In the genomic region with DNA sequence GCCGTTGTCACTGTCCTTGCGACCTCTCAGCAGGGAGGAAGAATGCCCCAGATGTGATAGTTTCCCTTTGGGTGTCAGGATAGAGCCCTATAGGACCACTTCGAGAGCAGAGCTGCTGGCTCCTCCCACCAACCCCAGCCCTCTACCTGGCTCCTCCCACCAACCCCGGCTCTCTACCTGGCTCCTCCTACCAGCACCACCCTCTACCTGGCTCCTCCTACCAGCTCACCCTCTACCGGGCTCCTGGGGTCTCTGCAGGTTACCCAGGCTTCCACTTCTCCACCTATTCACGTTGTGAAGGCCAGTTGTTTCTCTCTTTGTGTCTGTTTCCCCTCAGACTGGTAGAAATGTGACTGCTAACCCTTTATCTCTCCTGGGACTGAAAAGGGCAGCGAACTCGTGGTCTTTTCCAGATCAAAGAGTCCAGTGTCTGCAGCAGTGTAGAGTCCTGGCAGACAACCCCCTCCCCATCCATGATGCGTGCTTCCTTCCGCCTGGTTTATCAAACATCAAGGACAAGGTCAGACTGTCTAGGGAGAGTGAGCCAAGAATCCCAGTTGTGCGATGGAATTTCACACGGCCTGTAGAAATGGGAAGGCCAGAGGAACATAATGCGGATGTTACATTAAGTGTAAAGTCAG, we compare ENCODE assay signal across 9 mouse cellular contexts. TPM values are rescaled to one million over a fixed set of nuclear protein-coding genes. Genes with fewer than 3 reads are reported as not detected.
DNase-seq lines count a peak whose midpoint lies in the region; ATAC-seq and TF ChIP-seq lines count a peak whose summit lies in the region.
"Had no signal": no experiment of that assay in that cellular context is flagged by ENCODE, and none has a peak within 500 bp of the region (broad histone marks: within the 10 kb centered on the region; RNA-seq: fewer than 3 reads in every experiment).

No protein-coding gene starts in this region.

- no peaks in the 10 kb centered on the region for H3K36me3 ChIP-seq in heart, embryonic 11.5 days (ENCODE audit: control insufficient read depth, insufficient read depth, low read length)
- H3K36me3 ChIP-seq in intestine, embryonic 16.5 days (ENCODE audit: control insufficient read depth, insufficient read depth, low read length) = no peaks in the 10 kb centered on the region
- H3K36me3 ChIP-seq in lung, embryonic 16.5 days (ENCODE audit: control insufficient read depth, insufficient read depth, low read length) = no peaks in the 10 kb centered on the region
- no peaks in the 10 kb centered on the region for H3K36me3 ChIP-seq in stomach, embryonic 15.5 days

- 0 out of 2 replicates have a peak, but pooled peaks have one; percentile 19 for ATAC-seq in heart, embryonic 11.5 days (replicated peaks; ENCODE audit: insufficient number of reproducible peaks, low FRiP score, low TSS enrichment)
- peak; percentile 60 for ATAC-seq in intestine, embryonic 16.5 days
- peak; percentile 37; the same call in 1 of the 2 replicates for ATAC-seq in lung, embryonic 16.5 days (ENCODE audit: low read depth)
- ATAC-seq in stomach, embryonic 15.5 days (ENCODE audit: insufficient read depth, low FRiP score, low read depth) = peak; percentile 37; the same call in 1 of the 2 replicates

- H3K4me1 ChIP-seq in heart, embryonic 11.5 days (ENCODE audit: control insufficient read depth, insufficient read depth, low read length) = peaks cover 12% of the 10 kb centered on the region
- H3K4me1 ChIP-seq in intestine, embryonic 16.5 days (ENCODE audit: control insufficient read depth, insufficient read depth, low read length) = peaks cover 9% of the 10 kb centered on the region; the same call in 1 of the 2 replicates
- H3K4me1 ChIP-seq in lung, embryonic 16.5 days (replicated peaks; ENCODE audit: control insufficient read depth, insufficient read depth, low read length) = peaks cover 12% of the 10 kb centered on the region
- 0 out of 2 replicates have a peak, but pooled peaks cover 7% of the 10 kb centered on the region for H3K4me1 ChIP-seq in stomach, embryonic 15.5 days

- H3K9ac ChIP-seq in heart, embryonic 11.5 days (ENCODE audit: low read depth, low read length) = 0 out of 2 replicates have a peak overlapping the region, but pooled peaks have one; percentile 22
- H3K9ac ChIP-seq in intestine, embryonic 16.5 days (ENCODE audit: low read depth, low read length) = no peak overlapping the region
- H3K9ac ChIP-seq in lung, embryonic 16.5 days (ENCODE audit: low read length) = peak overlapping the region; percentile 70; the same call in 1 of the 2 replicates
- no peak overlapping the region for H3K9ac ChIP-seq in stomach, embryonic 15.5 days

- no peak for DNase-seq in heart, postnatal 14 days
- DNase-seq in adrenal gland, postnatal 14 days = peak; percentile 77
- DNase-seq in layer of hippocampus, adult 2 months (ENCODE audit: low spot score in 2 of 2) = no peak
- no peak for DNase-seq in layer of hippocampus, adult 9-11 months

- intact Hi-C loops in heart, postnatal 14 days (cut with DNase I) = loop anchor here (1.0 to 5.0 kb wide), 2 partner anchors 58 to 134 kb away; partner anchors contain the start of genes Dtymk and Ing5

- no peak for TF ChIP-seq CTCF in layer of hippocampus, adult 2 months (conservative IDR thresholded peaks at IDR 0.05)

- peak overlapping the region; percentile 80 for H3K27ac ChIP-seq in heart, embryonic 11.5 days (ENCODE audit: low read depth, low read length)
- peak overlapping the region; percentile 74; the same call in 1 of the 2 replicates for H3K27ac ChIP-seq in intestine, embryonic 16.5 days (ENCODE audit: low read length)
- peak overlapping the region; percentile 77 for H3K27ac ChIP-seq in lung, embryonic 16.5 days (ENCODE audit: low read length)
- H3K27ac ChIP-seq in stomach, embryonic 15.5 days = peak overlapping the region; percentile 77; the same call in 1 of the 2 replicates
- H3K27ac ChIP-seq in layer of hippocampus, adult 2 months = no peak overlapping the region

- no peak overlapping the region for H3K4me3 ChIP-seq in heart, embryonic 11.5 days (ENCODE audit: low read depth, low read length)
- no peak overlapping the region for H3K4me3 ChIP-seq in intestine, embryonic 16.5 days (ENCODE audit: low read length)
- no peak overlapping the region for H3K4me3 ChIP-seq in lung, embryonic 16.5 days (ENCODE audit: low read length)
- no peak overlapping the region for H3K4me3 ChIP-seq in stomach, embryonic 15.5 days (replicated peaks)
- H3K4me3 ChIP-seq in layer of hippocampus, adult 2 months = no peak overlapping the region

- H3K27me3 ChIP-seq in heart, embryonic 11.5 days (ENCODE audit: control insufficient read depth, insufficient read depth, low read length) = no peaks in the 10 kb centered on the region
- H3K27me3 ChIP-seq in intestine, embryonic 16.5 days (replicated peaks; ENCODE audit: control insufficient read depth, insufficient read depth, low read length) = no peaks in the 10 kb centered on the region
- H3K27me3 ChIP-seq in lung, embryonic 16.5 days (ENCODE audit: control insufficient read depth, insufficient read depth, low read depth, low read length) = no peaks in the 10 kb centered on the region
- H3K27me3 ChIP-seq in stomach, embryonic 15.5 days (replicated peaks) = no peaks in the 10 kb centered on the region
- H3K27me3 ChIP-seq: Patski had no signal

- H3K4me2 ChIP-seq in heart, embryonic 11.5 days = peak overlapping the region; percentile 70
- H3K4me2 ChIP-seq in intestine, embryonic 16.5 days (ENCODE audit: low read depth, low read length) = 0 out of 2 replicates have a peak overlapping the region, but pooled peaks have one; percentile 3
- H3K4me2 ChIP-seq in lung, embryonic 16.5 days (ENCODE audit: low read depth, low read length) = peak overlapping the region; percentile 84; the same call in 1 of the 2 replicates
- H3K4me2 ChIP-seq in stomach, embryonic 15.5 days = no peak overlapping the region; the same call in 1 of the 2 replicates

- WGBS in heart, embryonic 11.5 days (ENCODE audit: insufficient replicate concordance) = 14% methylated on average over 13 of the region's 13 CpGs
- WGBS in intestine, embryonic 16.5 days = 28% methylated on average over 13 of the region's 13 CpGs
- 21% methylated on average over 13 of the region's 13 CpGs for WGBS in lung, embryonic 16.5 days
- WGBS in stomach, embryonic 15.5 days = 30% methylated on average over 13 of the region's 13 CpGs

- no peaks in the 10 kb centered on the region for H3K9me3 ChIP-seq in heart, embryonic 11.5 days (replicated peaks; ENCODE audit: control insufficient read depth, low read length)
- no peaks in the 10 kb centered on the region for H3K9me3 ChIP-seq in intestine, embryonic 16.5 days (ENCODE audit: control insufficient read depth, low read length)
- no peaks in the 10 kb centered on the region for H3K9me3 ChIP-seq in lung, embryonic 16.5 days (ENCODE audit: control insufficient read depth, low read length)
- no peaks in the 10 kb centered on the region for H3K9me3 ChIP-seq in stomach, embryonic 15.5 days

RNA-seq across cellular contexts. Expression of gene Stk25, which starts 9.4 kb away (rescaled TPM):
- 144 and 152 TPM in 2 replicates for polyA plus RNA-seq in heart, embryonic 11.5 days (2014; fragmentation: Nextera tagmentation; extraction: Ambion mirVana)
- total RNA-seq in heart, postnatal 14 days (2021) = 100 to 1,000 TPM in 1 of 2 experiments, 10 to 100 TPM in 1; 98.9 to 106 TPM
- 101 and 103 TPM in 2 replicates for total RNA-seq in adrenal gland, postnatal 14 days (2021)
- 164 and 171 TPM in 2 replicates for polyA plus RNA-seq in intestine, embryonic 16.5 days (2015; fragmentation: Nextera tagmentation; extraction: Ambion mirVana)
- polyA plus RNA-seq in lung, embryonic 16.5 days (2015; fragmentation: Nextera tagmentation; extraction: Ambion mirVana) = 176 and 183 TPM in 2 replicates
- 155 and 157 TPM in 2 replicates for polyA plus RNA-seq in stomach, embryonic 15.5 days (2015; fragmentation: Nextera tagmentation; extraction: Ambion mirVana)
- 100 to 1,000 TPM; 395 to 419 TPM for total RNA-seq in layer of hippocampus, adult 2 months (2021)

RNA-seq across cellular contexts. Expression of gene Bok, which starts 17.6 kb away (rescaled TPM):
- 29.2 and 33.2 TPM in 2 replicates for polyA plus RNA-seq in heart, embryonic 11.5 days (2014; fragmentation: Nextera tagmentation; extraction: Ambion mirVana)
- total RNA-seq in heart, postnatal 14 days (2021) = 1 to 10 TPM; 4.5 to 5.5 TPM
- 9.9 and 12.2 TPM in 2 replicates for total RNA-seq in adrenal gland, postnatal 14 days (2021)
- 44.7 and 53.0 TPM in 2 replicates for polyA plus RNA-seq in intestine, embryonic 16.5 days (2015; fragmentation: Nextera tagmentation; extraction: Ambion mirVana)
- 65.9 and 68.1 TPM in 2 replicates for polyA plus RNA-seq in lung, embryonic 16.5 days (2015; fragmentation: Nextera tagmentation; extraction: Ambion mirVana)
- 70.8 and 79.6 TPM in 2 replicates for polyA plus RNA-seq in stomach, embryonic 15.5 days (2015; fragmentation: Nextera tagmentation; extraction: Ambion mirVana)
- 10 to 100 TPM; 64.9 to 77.6 TPM for total RNA-seq in layer of hippocampus, adult 2 months (2021)

Comparison
In these comparisons a context has a peak if more than half of its experiments do, and no peak if none do; other contexts are left out.
1. H3K9ac ChIP-seq: peak in heart, embryonic 11.5 days (single experiment) and lung, embryonic 16.5 days (single experiment); none in intestine, embryonic 16.5 days (single experiment) and stomach, embryonic 15.5 days (single experiment).
2. Peak in every context shown above with its lines, with median percentiles within 50 percentile points of each other: ATAC-seq.